9 mouse cellular contexts compared by ENCODE assay signal in genomic region chr6:55461141-55461540, GRCm38 (mm10). TPM values are rescaled to one million over a fixed set of nuclear protein-coding genes. Genes with fewer than 3 reads are reported as not detected.
DNase-seq lines count a peak whose midpoint lies in the region; ATAC-seq and TF ChIP-seq lines count a peak whose summit lies in the region.
"Had no signal": no experiment of that assay in that cellular context is flagged by ENCODE, and none has a peak within 500 bp of the region (broad histone marks: within the 10 kb centered on the region; RNA-seq: fewer than 3 reads in every experiment).

No protein-coding gene starts in this region.

- H3K4me3 ChIP-seq in liver, postnatal 0 days (ENCODE audit: low read depth, low read length): no peak overlapping the region

- H3K27ac ChIP-seq in liver, postnatal 0 days (ENCODE audit: low read depth): no peak overlapping the region

- no peaks in the 10 kb centered on the region for H3K9me3 ChIP-seq in liver, postnatal 0 days (ENCODE audit: low read length)

- H3K4me2 ChIP-seq in liver, postnatal 0 days (ENCODE audit: low read depth, low read length): no peak overlapping the region

- WGBS in liver, postnatal 0 days (ENCODE audit: insufficient replicate concordance): 47% methylated on average over 5 of the region's 5 CpGs

- H3K36me3 ChIP-seq in liver, postnatal 0 days (replicated peaks; ENCODE audit: insufficient read depth, low read length): no peaks in the 10 kb centered on the region

- H3K27me3 ChIP-seq in liver, postnatal 0 days (ENCODE audit: insufficient read depth, low read length): no peaks in the 10 kb centered on the region

- no peak for TF ChIP-seq EP300 in liver, postnatal 0 days (IDR thresholded peaks at IDR 0.05; ENCODE audit: low read depth)

- H3K9ac ChIP-seq in liver, postnatal 0 days (replicated peaks): no peak overlapping the region

- no peaks in the 10 kb centered on the region for H3K4me1 ChIP-seq in liver, postnatal 0 days (ENCODE audit: insufficient read depth)

- ATAC-seq in liver, postnatal 0 days: no peak
- ATAC-seq in inflammation-experienced regulatory T-cells, adult 6 months: no peak

- intact Hi-C loops in heart, postnatal 36 days (cut with DNase I): loop anchor here (2.0 kb wide), 1 partner anchor 68 kb away; no protein-coding TSS in a partner anchor

- TF ChIP-seq CTCF in liver, postnatal 0 days (IDR thresholded peaks at IDR 0.05; ENCODE audit: low read depth): peak; percentile 78

- peak; percentile 38 to 47 for DNase-seq in heart, postnatal 36 days
- no peak for DNase-seq in heart, adult 11 months
- DNase-seq in A20 (ENCODE audit: low read depth, low spot score) (peak; percentile 51), MN1 (ENCODE audit: low spot score) (peak; percentile 47)
- peak; percentile 25 for DNase-seq in liver, postnatal 0 days
- no peak for DNase-seq in urinary bladder, postnatal 14 days (ENCODE audit: low spot score)
- DNase-seq in cerebellum, adult 9-10 months: no peak
- DNase-seq: layer of hippocampus, postnatal 36 days had no signal

RNA-seq across cellular contexts. Expression of gene Adcyap1r1, which starts 9.4 kb away (rescaled TPM):
- total RNA-seq in heart, postnatal 36 days (2021): 1 to 10 TPM; 3.8 to 4.6 TPM
- not detected in 2 replicates for polyA plus RNA-seq in liver, postnatal 0 days (2015; fragmentation: Nextera tagmentation; extraction: Ambion mirVana)
- not detected for polyA plus RNA-seq in inflammation-experienced regulatory T-cells, adult 6 months (2017; shearing (Covaris generic))

Comparison
In these comparisons a context has a peak if more than half of its experiments do, and no peak if none do; other contexts are left out.
1. DNase-seq: peak in heart, postnatal 36 days (2 of 2), A20 (single experiment), MN1 (single experiment) and liver, postnatal 0 days (single experiment); none in heart, adult 11 months (single experiment), urinary bladder, postnatal 14 days (single experiment) and cerebellum, adult 9-10 months (single experiment).